Mouse (Mus musculus) CH12.LX (cell line): ENCODE measurements around the gene Rbm44. TPM values are rescaled to one million over a fixed set of nuclear protein-coding genes. Genes with fewer than 3 reads are reported as not detected.

Source experiments
- DNase-seq: peaks from one replicate; pipeline ENCODE4 v3.0.0-alpha.2; 2013; ENCODE audit errors: extremely low read depth
- H3K27ac ChIP-seq: 2 replicates; pipeline ENCODE4 v1.5.1; 2012; ENCODE audit warnings: low read depth, mild to moderate bottlenecking, control low read depth, moderate library complexity; ENCODE audit not compliant: insufficient read depth
- H3K27me3 ChIP-seq: replicated peaks from 2 replicates; pipeline ENCODE3; 2012; ENCODE audit warnings: inconsistent platforms
- H3K36me3 ChIP-seq, 2 experiments: replicated peaks in 1 of 2; 2 replicates each; pipeline versions ENCODE3 to v1.6.1; 2012; ENCODE audit warnings: inconsistent platforms in 1 of 2, low read length in 1 of 2, mild to moderate bottlenecking in 1 of 2, mixed read lengths in 1 of 2, moderate library complexity in 1 of 2; ENCODE audit not compliant: control insufficient read depth in 1 of 2, insufficient read depth in 1 of 2
- H3K4me1 ChIP-seq, 2 experiments: 2 replicates each; pipeline ENCODE4 v1.6.1; 2012; ENCODE audit warnings: inconsistent platforms in 1 of 2, moderate library complexity in 1 of 2; ENCODE audit not compliant: insufficient read depth in 2 of 2, control insufficient read depth in 1 of 2
- H3K4me2 ChIP-seq: 2 replicates; pipeline ENCODE4 v1.6.1; 2012; ENCODE audit warnings: low read depth, mild to moderate bottlenecking, control low read depth; ENCODE audit not compliant: poor library complexity, insufficient read depth, severe bottlenecking
- H3K4me3 ChIP-seq, 3 experiments: fragments of 150-350 bp in 1 of 3; sonication (generic) in 1 of 3; replicated peaks in 1 of 3; 2 replicates each; pipeline versions ENCODE3 to v1.5.1; 2011 to 2012; ENCODE audit warnings: low read depth in 2 of 3, low read length in 2 of 3, mild to moderate bottlenecking in 2 of 3, moderate library complexity in 2 of 3, control low read depth in 1 of 3, improper control_type of control experiment in 1 of 3, inconsistent platforms in 1 of 3, mixed read lengths in 1 of 3; ENCODE audit not compliant: poor library complexity in 1 of 3
- H3K79me2 ChIP-seq: replicated peaks from 2 replicates; pipeline ENCODE4 v1.6.1; 2012; ENCODE audit warnings: mild to moderate bottlenecking, moderate library complexity; ENCODE audit not compliant: control insufficient read depth, poor library complexity, insufficient read depth, severe bottlenecking; ENCODE audit errors: extremely low read depth
- H3K9ac ChIP-seq: 2 replicates; pipeline ENCODE4 v1.6.1; 2012; ENCODE audit warnings: low read depth, mild to moderate bottlenecking, control low read depth, moderate library complexity; ENCODE audit not compliant: insufficient read depth
- H3K9me3 ChIP-seq: replicated peaks from 2 replicates; pipeline ENCODE3; 2012; ENCODE audit warnings: low read length, inconsistent platforms, mixed read lengths
- BHLHE40 ChIP-seq: IDR thresholded peaks from 2 replicates; pipeline ENCODE4 v1.6.1; 2011; ENCODE audit warnings: mild to moderate bottlenecking, low read depth, low read length, improper control_type of control experiment
- CHD2 ChIP-seq: IDR thresholded peaks from 2 replicates; pipeline ENCODE4 v1.6.1; 2011; ENCODE audit warnings: low read length, improper control_type of control experiment
- CTCF ChIP-seq, 2 experiments: IDR thresholded peaks in 1 of 2; conservative IDR thresholded peaks in 1 of 2; 2 replicates each; pipeline ENCODE4 v1.5.1; 2011 to 2012; ENCODE audit warnings: low read depth in 2 of 2, low read length in 2 of 2, improper control_type of control experiment in 1 of 2, inconsistent platforms in 1 of 2, mild to moderate bottlenecking in 1 of 2, moderate library complexity in 1 of 2
- ELF1 ChIP-seq: IDR thresholded peaks from 2 replicates; pipeline ENCODE4 v1.6.1; 2014; ENCODE audit warnings: low read depth, mild to moderate bottlenecking, inconsistent platforms, low read length, improper control_type of control experiment
- EP300 ChIP-seq: IDR thresholded peaks from 2 replicates; pipeline ENCODE4 v1.6.1; 2011; ENCODE audit warnings: low read length, improper control_type of control experiment
- NELFE ChIP-seq: IDR thresholded peaks from 2 replicates; pipeline ENCODE4 v1.6.1; 2011; ENCODE audit warnings: low read depth, low read length, improper control_type of control experiment
- SIN3A ChIP-seq: IDR thresholded peaks from 2 replicates; pipeline ENCODE4 v1.6.1; 2012; ENCODE audit warnings: low read length, improper control_type of control experiment, inconsistent platforms
- SMC3 ChIP-seq: IDR thresholded peaks from 2 replicates; pipeline ENCODE4 v1.6.1; 2011; ENCODE audit warnings: low read depth, low read length, improper control_type of control experiment
- TBP ChIP-seq: conservative IDR thresholded peaks from 2 replicates; pipeline ENCODE4 v1.6.1; 2011; ENCODE audit warnings: low read depth, low read length, improper control_type of control experiment
- UBTF ChIP-seq: IDR thresholded peaks from 2 replicates; pipeline ENCODE4 v1.6.1; 2012; ENCODE audit warnings: low read depth, mild to moderate bottlenecking, inconsistent platforms, low read length, improper control_type of control experiment, moderate library complexity
- ZC3H11A ChIP-seq: IDR thresholded peaks from 2 replicates; pipeline ENCODE4 v1.6.1; 2012; ENCODE audit warnings: low read depth, mild to moderate bottlenecking, inconsistent platforms, low read length, improper control_type of control experiment
- ZNF384 ChIP-seq: IDR thresholded peaks from 2 replicates; pipeline ENCODE4 v1.6.1; 2012; ENCODE audit warnings: low read depth, low read length, improper control_type of control experiment, inconsistent platforms
- dilution Hi-C: fragments of 300-500 bp; cut with MboI; formaldehyde crosslinking; loops from 2 replicates; pipeline ENCODE4 v1.14.3; 2020; ENCODE audit warnings: low sequenced_read_pairs; ENCODE audit not compliant: extremely low pct_unique_long_range_greater_than_20kb, extremely low pct_ligation_motif_present
- in situ Hi-C: fragments of 300-500 bp; cut with MboI; formaldehyde crosslinking; loops from 3 replicates; pipeline ENCODE4 v1.14.3; 2019; ENCODE audit warnings: low sequenced_read_pairs, low pct_ligation_motif_present, low pct_unique_long_range_greater_than_20kb, mixed read lengths
- polyA plus RNA-seq: library from polyadenylated mRNA; unstranded; fragments of >175 nt; gene quantifications from 2 replicates; pipeline ENCODE4 v1.2.1, GENCODE M21; 2012; ENCODE audit warnings: low read depth; ENCODE audit not compliant: insufficient read length
- total RNA-seq, 2 experiments: library from RNA; depleted of rRNA; stranded (reverse); fragments of 300-350 nt in 1 of 2; fragments of >200 nt in 1 of 2; gene quantifications; 2 replicates each; pipeline ENCODE4 v1.2.3; 2012 to 2014

Rbm44 gene
- total and polyA plus RNA-seq, 3 experiments, result 0.23 to 0.44 TPM; not detected in 1

- dilution Hi-C loops, result no loop called here
- H3K36me3 ChIP-seq, result peaks cover under 1 to 59% of the 10 kb centered on the region in 2 experiments
These were observed 49.0 kb upstream of the Rbm44 start for GRCm38 (mm10) chr1:91095853-91096252.

GRCm38 (mm10) chr1:91096490-91096889, 48.4 kb upstream of the Rbm44 start:
- Histone ChIP-seq H3K36me3 (peaks cover 7 to 61% of the 10 kb centered on the region in 2 experiments), H3K4me3 (no peak overlapping the region), H3K4me2 (no peak overlapping the region), H3K9ac (no peak overlapping the region), H3K27me3 (no peaks in the 10 kb centered on the region), H3K27ac (no peak overlapping the region), H3K4me1 (peaks cover 3 to 47% of the 10 kb centered on the region in 2 experiments; a peak in 2 of 4 replicates), H3K79me2 (no peaks in the 10 kb centered on the region), H3K9me3 (no peaks in the 10 kb centered on the region)
- peak; percentile 24 for DNase-seq
- in situ Hi-C loops (no loop called here), dilution Hi-C loops (no loop called here)
- no peak for TF ChIP-seq NELFE
- TF ChIP-seq CHD2, result no peak
- TF ChIP-seq UBTF, result no peak
- TF ChIP-seq ZC3H11A, result no peak
- no peak for TF ChIP-seq BHLHE40
- no peak for TF ChIP-seq SMC3
- TF ChIP-seq ELF1, result 0 out of 2 replicates have a peak, but pooled peaks have one; percentile 16
- TF ChIP-seq EP300, result no peak

More at GRCm38 (mm10) chr1:91095853-91096252, 49.0 kb upstream of the Rbm44 start:
- DNase-seq, result no peak
- Histone ChIP-seq H3K27ac (no peak overlapping the region), H3K4me2 (no peak overlapping the region), H3K9ac (no peak overlapping the region), H3K9me3 (no peaks in the 10 kb centered on the region), H3K4me3 (no peak overlapping the region), H3K79me2 (no peaks in the 10 kb centered on the region), H3K27me3 (no peaks in the 10 kb centered on the region), H3K4me1 (peaks cover 5 to 51% of the 10 kb centered on the region in 2 experiments; a peak in 2 of 4 replicates)
- TF ChIP-seq CTCF (conservative IDR thresholded peaks at IDR 0.05 in 1 of 2, IDR thresholded peaks at IDR 0.05 in 1 of 2; ENCODE audit: low read depth in 2 of 2, low read length in 2 of 2), result no peak
- in situ Hi-C loops, result no loop called here

- in situ Hi-C loops (no loop called here), dilution Hi-C loops (no loop called here)
- peaks cover 2 to 38% of the 10 kb centered on the region in 2 experiments; a peak in 2 of 4 replicates for H3K4me1 ChIP-seq
- H3K4me3 ChIP-seq, result no peak overlapping the region
- no peaks in the 10 kb centered on the region for H3K79me2 ChIP-seq
- TF ChIP-seq CTCF (conservative IDR thresholded peaks at IDR 0.05 in 1 of 2, IDR thresholded peaks at IDR 0.05 in 1 of 2; ENCODE audit: low read depth in 2 of 2, low read length in 2 of 2) (no peak), ZNF384 (no peak), TBP (no peak), ELF1 (no peak), SIN3A (no peak)
- TF ChIP-seq, all 38 proteins: peak for 0
- peaks cover 7 to 61% of the 10 kb centered on the region in 2 experiments for H3K36me3 ChIP-seq
- H3K27ac ChIP-seq, result no peak overlapping the region
- no peak for DNase-seq
- no peak overlapping the region for H3K9ac ChIP-seq
- H3K9me3 ChIP-seq, result no peaks in the 10 kb centered on the region
- H3K4me2 ChIP-seq, result no peak overlapping the region
- H3K27me3 ChIP-seq, result no peaks in the 10 kb centered on the region
These were observed 47.5 kb upstream of the Rbm44 start for GRCm38 (mm10) chr1:91097283-91097834.
